Mouse (Mus musculus): Measurements from ENCODE around the gene Wwox. TPM values are rescaled to one million over a fixed set of nuclear protein-coding genes. Genes with fewer than 3 reads are reported as not detected.

The Wwox gene
- polyA plus RNA-seq, 1 experiment from 2014 or later, result 16.3 TPM

DNA sequence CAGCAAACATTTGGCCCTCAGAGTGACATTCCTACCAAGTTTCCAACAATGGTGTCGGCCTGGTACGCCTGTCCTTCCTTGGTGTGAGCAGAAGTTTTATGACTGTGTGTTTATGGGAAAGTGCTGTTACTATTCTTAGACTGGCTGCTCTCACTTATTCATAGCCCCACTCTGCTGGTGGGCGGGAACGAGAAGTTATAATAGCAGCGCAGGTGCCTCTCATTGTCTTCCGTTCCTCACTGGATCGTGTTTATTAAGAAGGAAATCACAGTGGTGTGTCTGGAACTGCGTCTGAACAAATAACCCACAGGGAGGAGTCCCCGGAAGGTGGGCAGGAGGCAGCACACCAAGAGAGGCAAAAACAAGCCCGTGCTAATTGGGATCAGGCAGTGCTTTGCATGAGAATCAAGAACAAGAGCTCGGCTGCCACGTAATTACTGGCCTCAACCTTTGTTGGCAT, 533.6 kb downstream of the Wwox start:
- Histone ChIP-seq H3K27ac (no peak overlapping the region), H3K27me3 (ENCODE audit: insufficient read depth, low read length) (no peaks in the 10 kb centered on the region), H3K9me3 (replicated peaks; ENCODE audit: low read length) (no peaks in the 10 kb centered on the region), H3K4me1 (replicated peaks; ENCODE audit: insufficient read depth, low read length) (no peaks in the 10 kb centered on the region), H3K4me2 (ENCODE audit: low read length) (no peak overlapping the region), H3K36me3 (ENCODE audit: insufficient read depth, low read length) (no peaks in the 10 kb centered on the region), H3K4me3 (replicated peaks; ENCODE audit: low read depth, low read length) (no peak overlapping the region), H3K9ac (ENCODE audit: low read depth, low read length) (no peak overlapping the region)
- TF ChIP-seq CTCF (IDR thresholded peaks at IDR 0.05; ENCODE audit: low read depth), result no peak
- no peak for DNase-seq (ENCODE audit: low spot score)
- WGBS, result 33% methylated on average over 12 of the region's 12 CpGs
- no peak for ATAC-seq (replicated peaks; ENCODE audit: low FRiP score, low read depth)

DNA sequence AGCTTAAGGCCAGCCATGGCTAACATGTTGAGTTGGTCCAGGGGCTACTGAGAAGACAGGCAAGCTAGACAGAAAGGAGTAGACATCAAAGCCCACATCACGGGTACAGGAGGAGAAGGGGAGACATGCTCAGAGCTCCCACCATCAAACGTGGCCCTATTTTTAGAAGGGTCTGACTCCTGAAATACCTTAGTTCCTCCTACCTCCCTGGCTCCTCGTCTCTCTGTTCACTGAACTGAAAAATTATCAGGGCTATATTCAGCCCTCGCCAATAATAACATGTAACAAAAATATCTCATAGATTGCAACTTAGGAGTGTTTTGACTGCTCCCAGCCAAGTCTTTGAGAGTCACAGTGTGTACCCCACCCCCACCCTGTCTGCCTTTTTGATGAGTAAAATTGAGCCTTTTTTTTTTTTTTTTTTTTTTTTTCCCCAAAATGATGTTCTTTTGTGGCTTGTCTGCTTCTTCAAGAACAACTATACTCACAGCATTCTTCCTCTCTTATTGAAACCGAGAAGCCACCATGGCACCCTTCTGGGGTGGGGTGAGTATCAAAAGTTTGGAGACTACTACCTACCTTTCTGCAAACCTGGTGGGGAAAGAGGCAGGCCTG, 535.0 kb downstream of the Wwox start:
- H3K9me3 ChIP-seq (replicated peaks; ENCODE audit: low read length), result no peaks in the 10 kb centered on the region
- H3K27me3 ChIP-seq (ENCODE audit: insufficient read depth, low read length), result no peaks in the 10 kb centered on the region
- H3K36me3 ChIP-seq (ENCODE audit: insufficient read depth, low read length), result no peaks in the 10 kb centered on the region
- no peak overlapping the region for H3K4me2 ChIP-seq (ENCODE audit: low read length)
- H3K4me3 ChIP-seq (replicated peaks; ENCODE audit: low read depth, low read length), result no peak overlapping the region
- no peaks in the 10 kb centered on the region for H3K4me1 ChIP-seq (replicated peaks; ENCODE audit: insufficient read depth, low read length)
- no peak overlapping the region for H3K9ac ChIP-seq (ENCODE audit: low read depth, low read length)
- TF ChIP-seq CTCF (IDR thresholded peaks at IDR 0.05; ENCODE audit: low read depth), result no peak
- ATAC-seq (replicated peaks; ENCODE audit: low FRiP score, low read depth) (no peak), DNase-seq (ENCODE audit: low spot score) (no peak)
- 48% methylated on average over 5 of the region's 5 CpGs for WGBS
- no peak overlapping the region for H3K27ac ChIP-seq

DNA sequence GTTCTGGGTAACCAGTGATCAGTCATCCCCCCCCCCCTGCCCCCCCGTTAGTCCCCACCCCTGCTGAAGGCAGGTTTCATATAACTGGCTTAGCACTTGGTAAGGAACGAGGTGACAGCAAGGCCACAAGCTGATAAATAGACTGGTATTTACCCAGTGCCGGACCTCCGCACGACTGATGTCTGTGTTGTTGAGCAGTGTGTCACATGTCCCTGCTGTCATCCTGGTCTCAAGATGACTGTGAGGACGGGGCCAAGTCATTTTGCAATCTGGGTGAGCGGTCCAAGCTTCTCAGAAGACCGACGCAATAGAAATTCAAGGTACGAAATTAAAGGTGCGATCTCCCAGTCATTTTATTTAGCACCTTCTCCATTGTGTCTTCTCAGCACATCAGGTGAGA, 538.3 kb downstream of the Wwox start:
- Histone ChIP-seq H3K4me3 (replicated peaks; ENCODE audit: low read depth, low read length) (no peak overlapping the region), H3K4me2 (ENCODE audit: low read length) (no peak overlapping the region), H3K36me3 (ENCODE audit: insufficient read depth, low read length) (no peaks in the 10 kb centered on the region), H3K27me3 (ENCODE audit: insufficient read depth, low read length) (no peaks in the 10 kb centered on the region), H3K9ac (ENCODE audit: low read depth, low read length) (no peak overlapping the region), H3K27ac (no peak overlapping the region), H3K4me1 (replicated peaks; ENCODE audit: insufficient read depth, low read length) (no peaks in the 10 kb centered on the region), H3K9me3 (replicated peaks; ENCODE audit: low read length) (no peaks in the 10 kb centered on the region)
- DNase-seq (ENCODE audit: low spot score), result no peak
- no peak for ATAC-seq (replicated peaks; ENCODE audit: low FRiP score, low read depth)
- WGBS, result 70% methylated on average over 11 of the region's 11 CpGs
- no peak for TF ChIP-seq CTCF (IDR thresholded peaks at IDR 0.05; ENCODE audit: low read depth)

DNA sequence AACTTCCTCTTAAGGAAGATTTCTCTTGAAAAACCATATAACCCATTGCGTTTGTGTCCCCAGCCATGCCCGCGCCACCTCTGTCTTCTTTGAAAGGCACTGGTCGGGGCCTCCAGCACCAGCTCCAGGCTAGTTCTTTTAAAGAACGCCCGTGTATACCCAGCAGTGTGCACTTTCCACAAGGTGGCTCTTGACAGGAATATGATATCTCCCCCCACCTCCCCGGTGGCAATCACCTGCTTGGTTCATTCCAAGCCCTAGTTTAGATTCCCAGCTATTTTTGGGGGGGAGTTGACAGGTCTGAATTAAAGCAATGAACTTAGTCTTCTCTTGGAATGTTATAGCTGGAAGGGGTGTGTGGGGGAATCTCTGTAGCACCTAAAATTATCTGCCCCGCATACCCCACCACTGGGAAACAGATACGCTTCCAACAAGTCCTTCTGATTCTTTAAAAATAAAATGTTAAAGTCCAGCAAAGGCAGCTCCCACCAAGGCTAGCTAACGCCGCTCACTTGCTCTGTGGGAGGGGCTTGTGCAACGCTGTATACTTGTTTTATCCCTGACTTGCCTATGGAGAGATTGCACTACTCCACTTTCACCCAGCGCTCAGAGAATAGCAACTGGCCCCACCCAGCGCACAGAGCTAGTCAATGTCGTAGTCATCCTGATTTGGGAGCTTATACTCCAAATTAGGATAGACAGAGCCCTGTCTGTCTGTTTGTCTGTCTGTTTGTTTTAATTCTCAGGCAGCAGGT, 538.9 kb downstream of the Wwox start:
- TF ChIP-seq CTCF (IDR thresholded peaks at IDR 0.05; ENCODE audit: low read depth), result no peak
- Histone ChIP-seq H3K9ac (ENCODE audit: low read depth, low read length) (no peak overlapping the region), H3K27me3 (ENCODE audit: insufficient read depth, low read length) (no peaks in the 10 kb centered on the region), H3K36me3 (ENCODE audit: insufficient read depth, low read length) (no peaks in the 10 kb centered on the region), H3K4me1 (replicated peaks; ENCODE audit: insufficient read depth, low read length) (no peaks in the 10 kb centered on the region), H3K4me2 (ENCODE audit: low read length) (no peak overlapping the region), H3K27ac (no peak overlapping the region), H3K4me3 (replicated peaks; ENCODE audit: low read depth, low read length) (no peak overlapping the region), H3K9me3 (replicated peaks; ENCODE audit: low read length) (no peaks in the 10 kb centered on the region)
- no peak for DNase-seq (ENCODE audit: low spot score)
- no peak for ATAC-seq (replicated peaks; ENCODE audit: low FRiP score, low read depth)
- WGBS, result 60% methylated on average over 15 of the region's 15 CpGs

DNA sequence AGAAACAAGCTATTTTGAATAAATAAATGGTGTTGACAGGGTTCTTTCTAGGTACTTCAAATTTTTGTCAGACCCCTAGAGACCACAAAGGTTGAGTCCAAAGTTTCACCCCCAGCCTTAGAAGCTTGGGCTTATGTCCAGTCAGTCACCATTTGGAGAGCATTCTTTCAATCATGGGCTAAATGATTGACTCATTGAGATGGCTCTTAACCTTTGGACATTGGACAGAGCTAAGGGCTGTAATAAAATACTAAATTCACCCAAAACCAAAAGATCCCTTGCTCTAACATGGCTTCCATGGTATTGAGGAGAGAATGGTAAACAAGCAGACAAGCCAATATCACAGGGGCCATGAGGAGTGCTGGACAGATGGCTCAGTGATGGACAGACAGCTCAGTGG, 540.2 kb downstream of the Wwox start:
- ATAC-seq (replicated peaks; ENCODE audit: low FRiP score, low read depth) (no peak), DNase-seq (ENCODE audit: low spot score) (no peak)
- no peak for TF ChIP-seq CTCF (IDR thresholded peaks at IDR 0.05; ENCODE audit: low read depth)
- Histone ChIP-seq H3K4me1 (replicated peaks; ENCODE audit: insufficient read depth, low read length) (no peaks in the 10 kb centered on the region), H3K36me3 (ENCODE audit: insufficient read depth, low read length) (no peaks in the 10 kb centered on the region), H3K27ac (no peak overlapping the region), H3K4me3 (replicated peaks; ENCODE audit: low read depth, low read length) (no peak overlapping the region), H3K4me2 (ENCODE audit: low read length) (no peak overlapping the region), H3K9ac (ENCODE audit: low read depth, low read length) (no peak overlapping the region), H3K9me3 (replicated peaks; ENCODE audit: low read length) (no peaks in the 10 kb centered on the region), H3K27me3 (ENCODE audit: insufficient read depth, low read length) (no peaks in the 10 kb centered on the region)

DNA sequence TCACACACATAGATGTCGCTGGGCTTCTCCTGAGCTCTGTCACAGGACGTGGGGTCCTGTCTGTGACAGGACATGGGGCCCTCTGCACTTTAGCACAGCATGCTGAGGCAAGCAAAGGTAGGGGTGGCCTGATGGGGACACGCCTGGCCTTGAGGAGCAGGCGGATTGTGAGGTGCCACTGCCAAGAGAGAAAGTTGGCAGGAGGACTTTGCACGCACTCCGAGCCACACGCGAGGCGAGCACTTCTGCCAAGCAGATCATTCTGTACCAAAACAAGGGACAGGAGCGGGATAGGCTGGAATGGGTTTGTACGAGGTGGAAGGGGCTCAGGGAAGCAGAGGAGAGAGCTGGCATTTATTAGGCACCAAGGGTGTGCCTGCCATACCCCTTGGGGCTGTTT, 543.3 kb downstream of the Wwox start:
- H3K36me3 ChIP-seq (ENCODE audit: insufficient read depth, low read length), result no peaks in the 10 kb centered on the region
- no peaks in the 10 kb centered on the region for H3K4me1 ChIP-seq (replicated peaks; ENCODE audit: insufficient read depth, low read length)
- H3K27ac ChIP-seq, result no peak overlapping the region
- no peak for ATAC-seq (replicated peaks; ENCODE audit: low FRiP score, low read depth)
- no peak for DNase-seq (ENCODE audit: low spot score)
- no peaks in the 10 kb centered on the region for H3K9me3 ChIP-seq (replicated peaks; ENCODE audit: low read length)
- TF ChIP-seq CTCF (IDR thresholded peaks at IDR 0.05; ENCODE audit: low read depth), result no peak
- H3K27me3 ChIP-seq (ENCODE audit: insufficient read depth, low read length), result no peaks in the 10 kb centered on the region
- 87% methylated on average over 11 of the region's 11 CpGs for WGBS
- H3K4me3 ChIP-seq (replicated peaks; ENCODE audit: low read depth, low read length), result no peak overlapping the region
- no peak overlapping the region for H3K4me2 ChIP-seq (ENCODE audit: low read length)
- no peak overlapping the region for H3K9ac ChIP-seq (ENCODE audit: low read depth, low read length)

All from kidney, postnatal 0 days (tissue).